Mouse (Mus musculus): Measurements from ENCODE around the gene Nup43. TPM values are rescaled to one million over a fixed set of nuclear protein-coding genes. Genes with fewer than 3 reads are reported as not detected.
A peak's percentile ranks its signal among the peaks of the same experiment; 100 is the strongest.

Nup43 gene
- polyA plus RNA-seq, 1 experiment from 2014 or later = 28.7 TPM

- WGBS = 68% methylated on average over 7 of the region's 7 CpGs
- H3K4me2 ChIP-seq (replicated peaks) = no peak overlapping the region
- H3K36me3 ChIP-seq (replicated peaks; ENCODE audit: control insufficient read depth, insufficient read depth) = peaks cover 48% of the 10 kb centered on the region
- no peak overlapping the region for H3K27ac ChIP-seq
- ATAC-seq (ENCODE audit: low FRiP score) (no peak), DNase-seq (ENCODE audit: low spot score) (no peak)
- no peaks in the 10 kb centered on the region for H3K27me3 ChIP-seq (ENCODE audit: control insufficient read depth, insufficient read depth, low read length)
- no peaks in the 10 kb centered on the region for H3K9me3 ChIP-seq (ENCODE audit: control insufficient read depth, low read length)
- no peak overlapping the region for H3K4me3 ChIP-seq (replicated peaks; ENCODE audit: low read length)
- no peaks in the 10 kb centered on the region for H3K4me1 ChIP-seq (replicated peaks; ENCODE audit: control insufficient read depth, insufficient read depth, low read length)
- no peak overlapping the region for H3K9ac ChIP-seq
These were observed 47.8 kb downstream of the Nup43 start for GRCm38 (mm10) chr10:7715056-7715455.

DNA sequence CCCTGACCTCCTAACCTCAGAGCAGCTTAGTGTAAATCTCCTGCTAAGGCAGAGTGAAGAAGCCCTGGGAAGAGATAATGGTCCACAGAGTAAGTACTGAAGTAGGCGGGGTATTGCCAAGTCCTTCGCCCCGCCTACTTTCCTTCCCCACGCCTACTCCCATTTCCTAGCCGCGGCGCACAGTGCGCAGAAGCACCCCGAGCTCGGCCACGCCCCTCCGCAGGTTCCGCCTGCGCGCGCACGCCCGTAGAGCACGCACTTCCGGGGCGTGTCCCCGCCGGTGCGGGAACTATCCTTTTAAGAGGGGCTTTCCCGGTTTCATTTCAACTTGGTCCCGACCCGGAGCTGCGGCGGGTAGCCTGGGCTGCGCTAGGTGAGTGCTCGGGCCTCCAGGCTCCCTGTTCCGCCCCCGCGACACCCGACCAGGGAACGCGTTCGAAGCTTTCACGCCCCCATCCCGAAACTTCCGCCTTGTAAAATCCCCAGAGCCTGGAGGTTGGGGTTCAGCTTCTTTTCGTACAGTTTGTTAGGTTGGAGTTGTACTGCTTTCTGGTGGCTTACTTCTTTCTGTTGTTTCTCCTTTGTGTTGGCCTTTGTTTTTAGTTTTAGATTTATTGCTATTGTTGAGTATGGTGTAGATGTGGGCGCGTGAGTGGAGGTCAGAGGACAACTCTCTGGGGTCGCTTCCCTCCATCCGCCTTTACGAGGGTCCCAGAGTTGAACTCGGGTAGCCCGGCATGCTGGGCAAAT lies 58.6 kb downstream of the Nup43 start, which contains the start of gene Katna1:
Gene Katna1, plus strand, starts transcription at position 250 of the 750 bp plus-strand sequence.
- WGBS = under 1% methylated on average over 49 of the region's 49 CpGs
- no peaks in the 10 kb centered on the region for H3K36me3 ChIP-seq (replicated peaks; ENCODE audit: control insufficient read depth, insufficient read depth)
- ATAC-seq (ENCODE audit: low FRiP score) = peak; percentile 98
- DNase-seq (ENCODE audit: low spot score) = peak; percentile 91
- H3K4me2 ChIP-seq (replicated peaks) = peak within 1 kb of the TSS; percentile 65
- no peaks in the 10 kb centered on the region for H3K9me3 ChIP-seq (ENCODE audit: control insufficient read depth, low read length)
- H3K9ac ChIP-seq = peak within 1 kb of the TSS; percentile 72
- H3K4me1 ChIP-seq (replicated peaks; ENCODE audit: control insufficient read depth, insufficient read depth, low read length) = peaks cover 10% of the 10 kb centered on the region; the same call in 1 of the 2 replicates
- peak within 1 kb of the TSS; percentile 63; the same call in 1 of the 2 replicates for H3K27ac ChIP-seq
- H3K27me3 ChIP-seq (ENCODE audit: control insufficient read depth, insufficient read depth, low read length) = no peaks in the 10 kb centered on the region
- H3K4me3 ChIP-seq (replicated peaks; ENCODE audit: low read length) = peak within 1 kb of the TSS; percentile 77

GRCm38 (mm10) chr10:7726501-7726812 lies 59.2 kb downstream of the Nup43 start:
- H3K9ac ChIP-seq = peak overlapping the region; percentile 72
- 2% methylated on average over 8 of the region's 8 CpGs for WGBS
- peak overlapping the region; percentile 65 for H3K4me2 ChIP-seq (replicated peaks)
- H3K27ac ChIP-seq = no peak overlapping the region
- no peaks in the 10 kb centered on the region for H3K36me3 ChIP-seq (replicated peaks; ENCODE audit: control insufficient read depth, insufficient read depth)
- no peaks in the 10 kb centered on the region for H3K27me3 ChIP-seq (ENCODE audit: control insufficient read depth, insufficient read depth, low read length)
- peak overlapping the region; percentile 77 for H3K4me3 ChIP-seq (replicated peaks; ENCODE audit: low read length)
- H3K9me3 ChIP-seq (ENCODE audit: control insufficient read depth, low read length) = no peaks in the 10 kb centered on the region
- H3K4me1 ChIP-seq (replicated peaks; ENCODE audit: control insufficient read depth, insufficient read depth, low read length) = peaks cover 10% of the 10 kb centered on the region; the same call in 1 of the 2 replicates
- ATAC-seq (ENCODE audit: low FRiP score) (no peak), DNase-seq (ENCODE audit: low spot score) (no peak)

- DNase-seq (ENCODE audit: low spot score) = no peak
- H3K4me3 ChIP-seq (replicated peaks; ENCODE audit: low read length) = peak overlapping the region; percentile 77
- H3K36me3 ChIP-seq (replicated peaks; ENCODE audit: control insufficient read depth, insufficient read depth) = no peaks in the 10 kb centered on the region
- peaks cover 10% of the 10 kb centered on the region; the same call in 1 of the 2 replicates for H3K4me1 ChIP-seq (replicated peaks; ENCODE audit: control insufficient read depth, insufficient read depth, low read length)
- ATAC-seq (ENCODE audit: low FRiP score) = no peak
- WGBS = 24% methylated on average over 3 of the region's 3 CpGs
- H3K4me2 ChIP-seq (replicated peaks) = peak overlapping the region; percentile 65
- H3K9me3 ChIP-seq (ENCODE audit: control insufficient read depth, low read length) = no peaks in the 10 kb centered on the region
- no peak overlapping the region for H3K27ac ChIP-seq
- H3K9ac ChIP-seq = peak overlapping the region; percentile 72
- H3K27me3 ChIP-seq (ENCODE audit: control insufficient read depth, insufficient read depth, low read length) = no peaks in the 10 kb centered on the region
These were observed 59.7 kb downstream of the Nup43 start for GRCm38 (mm10) chr10:7727011-7727410.

Other genes with a start within 250 kb of the Nup43 start
- 0.70 and 1.2 TPM in 2 replicates for gene Ulbp1, start 193.9 kb upstream of the Nup43 start, polyA plus RNA-seq (2014; fragmentation: Nextera tagmentation; extraction: Ambion mirVana)
- gene Lrp11, start 77.7 kb upstream of the Nup43 start, polyA plus RNA-seq (2014; fragmentation: Nextera tagmentation; extraction: Ambion mirVana) = 40.5 and 52.5 TPM in 2 replicates
- gene Pcmt1, start 13.6 kb downstream of the Nup43 start, polyA plus RNA-seq (2014; fragmentation: Nextera tagmentation; extraction: Ambion mirVana) = 177 and 186 TPM in 2 replicates
- 17.7 and 17.8 TPM in 2 replicates for gene Lats1, start 13.7 kb downstream of the Nup43 start, polyA plus RNA-seq (2014; fragmentation: Nextera tagmentation; extraction: Ambion mirVana)
- 29.1 and 30.0 TPM in 2 replicates for gene Katna1, start 58.5 kb downstream of the Nup43 start, polyA plus RNA-seq (2014; fragmentation: Nextera tagmentation; extraction: Ambion mirVana)
- gene Ginm1, start 125.3 kb downstream of the Nup43 start, polyA plus RNA-seq (2014; fragmentation: Nextera tagmentation; extraction: Ambion mirVana) = 54.7 and 61.7 TPM in 2 replicates
- 42.5 and 43.7 TPM in 2 replicates for gene Ppil4, start 125.4 kb downstream of the Nup43 start, polyA plus RNA-seq (2014; fragmentation: Nextera tagmentation; extraction: Ambion mirVana)
- 0.14 and 0.25 TPM in 2 replicates for gene Zc3h12d, start 165.0 kb downstream of the Nup43 start, polyA plus RNA-seq (2014; fragmentation: Nextera tagmentation; extraction: Ambion mirVana)

Measured in hindbrain, embryonic 14.5 days (tissue).